Mouse (Mus musculus) limb, embryonic 13.5 days (tissue): Measurements from ENCODE around the gene B2m. TPM values are rescaled to one million over a fixed set of nuclear protein-coding genes. Genes with fewer than 3 reads are reported as not detected.

Experiments
- ATAC-seq: fragments of 200-750 bp; cut with Nextera tagmentation; 2 replicates; pipeline ENCODE4 v1.8.0; 2017; ENCODE audit warnings: low read depth, moderate number of reproducible peaks, moderate TSS enrichment; ENCODE audit not compliant: low FRiP score
- H3K27ac ChIP-seq: fragments of 300-500 bp; sonication (generic); 2 replicates; pipeline ENCODE4 v1.5.1; 2015; ENCODE audit warnings: inconsistent platforms, mild to moderate bottlenecking, moderate library complexity
- H3K27me3 ChIP-seq: fragments of 300-500 bp; sonication (generic); 2 replicates; pipeline ENCODE4 v1.6.1; 2015; ENCODE audit warnings: mild to moderate bottlenecking, inconsistent platforms
- H3K36me3 ChIP-seq: fragments of 300-500 bp; sonication (generic); 2 replicates; pipeline ENCODE4 v1.6.1; 2015; ENCODE audit warnings: inconsistent platforms, mild to moderate bottlenecking, moderate library complexity
- H3K4me1 ChIP-seq: fragments of 300-500 bp; sonication (generic); 2 replicates; pipeline ENCODE4 v1.6.1; 2015; ENCODE audit warnings: inconsistent platforms
- H3K4me2 ChIP-seq: fragments of 300-500 bp; sonication (generic); replicated peaks from 2 replicates; pipeline ENCODE4 v1.6.1; 2015; ENCODE audit warnings: inconsistent platforms, mild to moderate bottlenecking, moderate library complexity
- H3K4me3 ChIP-seq: fragments of 300-500 bp; sonication (generic); 2 replicates; pipeline ENCODE4 v1.5.1; 2015; ENCODE audit warnings: moderate library complexity, mild to moderate bottlenecking, inconsistent platforms
- H3K9ac ChIP-seq: fragments of 300-500 bp; sonication (generic); 2 replicates; pipeline ENCODE4 v1.6.1; 2015; ENCODE audit warnings: mild to moderate bottlenecking, inconsistent platforms
- H3K9me3 ChIP-seq: fragments of 300-500 bp; sonication (generic); 2 replicates; pipeline ENCODE4 v1.6.1; 2016; ENCODE audit warnings: inconsistent platforms
- WGBS: fragments of 180-500 bp; shearing (Covaris S2); methylation state at CpG from one replicate; pipeline ENCODE4 v1.1.7; 2015; 5-methylcytosine and 5-hydroxymethylcytosine counted together
- polyA plus RNA-seq: library from polyadenylated mRNA; unstranded; fragments of >200 nt; fragmentation: Nextera tagmentation; extraction: Ambion mirVana; gene quantifications from 2 replicates; pipeline ENCODE4 v1.2.1, GENCODE M21; 2015

B2m gene
- polyA plus RNA-seq, 1 experiment from 2014 or later: 212 TPM

- WGBS: 83% methylated on average over 6 of the region's 6 CpGs
Measured at GRCm38 (mm10) chr2:122171292-122171691, 23.8 kb downstream of the B2m start.

GRCm38 (mm10) chr2:122172188-122172587 lies 24.7 kb downstream of the B2m start:
- no peaks in the 10 kb centered on the region for H3K4me1 ChIP-seq
- WGBS: 87% methylated on average over 2 of the region's 2 CpGs

More at GRCm38 (mm10) chr2:122171292-122171691, 23.8 kb downstream of the B2m start:
- no peaks in the 10 kb centered on the region for H3K36me3 ChIP-seq
- no peaks in the 10 kb centered on the region for H3K9me3 ChIP-seq
- no peak overlapping the region for H3K4me3 ChIP-seq
- ATAC-seq: no peak
- no peaks in the 10 kb centered on the region for H3K27me3 ChIP-seq
- H3K4me1 ChIP-seq: no peaks in the 10 kb centered on the region
- no peak overlapping the region for H3K9ac ChIP-seq
- H3K4me2 ChIP-seq: no peak overlapping the region
- no peak overlapping the region for H3K27ac ChIP-seq

GRCm38 (mm10) chr2:122180051-122180822 lies 32.8 kb downstream of the B2m start:
- no peak overlapping the region for H3K27ac ChIP-seq
- no peak overlapping the region for H3K4me3 ChIP-seq
- no peaks in the 10 kb centered on the region for H3K27me3 ChIP-seq
- H3K36me3 ChIP-seq: no peaks in the 10 kb centered on the region
- H3K4me1 ChIP-seq: no peaks in the 10 kb centered on the region
- H3K9me3 ChIP-seq: no peaks in the 10 kb centered on the region
- H3K9ac ChIP-seq: no peak overlapping the region
- WGBS: 75% methylated on average over 8 of the region's 8 CpGs
- no peak overlapping the region for H3K4me2 ChIP-seq
- ATAC-seq: no peak

More at GRCm38 (mm10) chr2:122172188-122172587, 24.7 kb downstream of the B2m start:
- Histone ChIP-seq H3K4me2 (no peak overlapping the region), H3K9me3 (no peaks in the 10 kb centered on the region), H3K27me3 (no peaks in the 10 kb centered on the region), H3K4me3 (no peak overlapping the region), H3K36me3 (no peaks in the 10 kb centered on the region), H3K9ac (no peak overlapping the region), H3K27ac (no peak overlapping the region)
- no peak for ATAC-seq

- 83% methylated on average over 4 of the region's 4 CpGs for WGBS
- no peak overlapping the region for H3K4me3 ChIP-seq
- no peaks in the 10 kb centered on the region for H3K36me3 ChIP-seq
- ATAC-seq: no peak
- H3K9ac ChIP-seq: no peak overlapping the region
- H3K27me3 ChIP-seq: no peaks in the 10 kb centered on the region
- H3K27ac ChIP-seq: no peak overlapping the region
- H3K4me1 ChIP-seq: no peaks in the 10 kb centered on the region
- no peak overlapping the region for H3K4me2 ChIP-seq
- H3K9me3 ChIP-seq: no peaks in the 10 kb centered on the region
Measured at GRCm38 (mm10) chr2:122185086-122185485, 37.6 kb downstream of the B2m start.

- H3K4me3 ChIP-seq: no peak within 1 kb of the TSS
- no peaks in the 10 kb centered on the region for H3K9me3 ChIP-seq
- no peak within 1 kb of the TSS for H3K4me2 ChIP-seq
- H3K27me3 ChIP-seq: no peaks in the 10 kb centered on the region
- ATAC-seq: no peak
- no peaks in the 10 kb centered on the region for H3K36me3 ChIP-seq
- H3K27ac ChIP-seq: no peak within 1 kb of the TSS
- H3K4me1 ChIP-seq: no peaks in the 10 kb centered on the region
- 79% methylated on average over 17 of the region's 17 CpGs for WGBS
- no peak within 1 kb of the TSS for H3K9ac ChIP-seq
Measured at GRCm38 (mm10) chr2:122186106-122186505, 38.6 kb downstream of the B2m start, which contains the start of the genes Patl2 and Terb2. TSS of gene Patl2 (minus strand) at chr2:122186189. TSS of gene Terb2 (plus strand) at chr2:122186272.

- no peaks in the 10 kb centered on the region for H3K4me1 ChIP-seq
- no peaks in the 10 kb centered on the region for H3K36me3 ChIP-seq
- H3K27me3 ChIP-seq: no peaks in the 10 kb centered on the region
- ATAC-seq: no peak
- 72% methylated on average over 3 of the region's 3 CpGs for WGBS
- no peaks in the 10 kb centered on the region for H3K9me3 ChIP-seq
- no peak overlapping the region for H3K4me3 ChIP-seq
- H3K4me2 ChIP-seq: no peak overlapping the region
- no peak overlapping the region for H3K9ac ChIP-seq
- no peak overlapping the region for H3K27ac ChIP-seq
Measured at GRCm38 (mm10) chr2:122186751-122187150, 39.3 kb downstream of the B2m start.

GRCm38 (mm10) chr2:122191849-122192248 lies 44.4 kb downstream of the B2m start:
- Histone ChIP-seq H3K27ac (no peak overlapping the region), H3K27me3 (no peaks in the 10 kb centered on the region), H3K36me3 (no peaks in the 10 kb centered on the region), H3K4me2 (no peak overlapping the region), H3K9me3 (no peaks in the 10 kb centered on the region), H3K4me1 (no peaks in the 10 kb centered on the region), H3K4me3 (no peak overlapping the region), H3K9ac (no peak overlapping the region)
- 76% methylated on average over 3 of the region's 3 CpGs for WGBS
- no peak for ATAC-seq

GRCm38 (mm10) chr2:122194509-122194929 lies 47.0 kb downstream of the B2m start:
- Histone ChIP-seq H3K4me3 (no peak overlapping the region), H3K27me3 (no peaks in the 10 kb centered on the region), H3K9me3 (no peaks in the 10 kb centered on the region), H3K36me3 (no peaks in the 10 kb centered on the region), H3K9ac (no peak overlapping the region), H3K4me1 (no peaks in the 10 kb centered on the region), H3K4me2 (no peak overlapping the region), H3K27ac (no peak overlapping the region)
- WGBS: 57% methylated on average over 1 of the region's 1 CpGs
- ATAC-seq: peak; percentile 57; the same call in 1 of the 2 replicates

- no peak for ATAC-seq
- Histone ChIP-seq H3K4me1 (no peaks in the 10 kb centered on the region), H3K27me3 (no peaks in the 10 kb centered on the region), H3K4me2 (no peak overlapping the region), H3K36me3 (no peaks in the 10 kb centered on the region), H3K4me3 (no peak overlapping the region), H3K27ac (no peak overlapping the region), H3K9me3 (no peaks in the 10 kb centered on the region), H3K9ac (no peak overlapping the region)
- 89% methylated on average over 1 of the region's 1 CpGs for WGBS
Measured at GRCm38 (mm10) chr2:122201501-122201900, 54.0 kb downstream of the B2m start.

Other genes starting within 250 kb of the B2m start
- gene Ctdspl2, start 191.7 kb upstream of the B2m start, polyA plus RNA-seq: 70.1 and 70.8 TPM in 2 replicates
- gene Mageb3, start 191.6 kb upstream of the B2m start, polyA plus RNA-seq: 0.11 and 0.15 TPM in 2 replicates
- 12.2 and 12.9 TPM in 2 replicates for gene Eif3j1, start 119.1 kb upstream of the B2m start, polyA plus RNA-seq
- 8.1 and 9.4 TPM in 2 replicates for gene Spg11, start 29.3 kb upstream of the B2m start, polyA plus RNA-seq
- gene Trim69, start 13.0 kb downstream of the B2m start, polyA plus RNA-seq: 0.14 TPM in 1 of 2 replicates, not detected in the other
- gene Patl2, start 38.5 kb downstream of the B2m start, polyA plus RNA-seq: 0.08 TPM in 1 of 2 replicates, not detected in the other
- not detected in 2 replicates for gene Terb2, start 38.6 kb downstream of the B2m start, polyA plus RNA-seq
- 22.7 and 22.9 TPM in 2 replicates for gene Sord, start 87.1 kb downstream of the B2m start, polyA plus RNA-seq
- 0.03 and 0.08 TPM in 2 replicates for gene Duox2, start 150.8 kb downstream of the B2m start, polyA plus RNA-seq
- 0.20 and 0.26 TPM in 2 replicates for gene Duoxa2, start 151.2 kb downstream of the B2m start, polyA plus RNA-seq
- 1.7 and 3.5 TPM in 2 replicates for gene Duoxa1, start 166.0 kb downstream of the B2m start, polyA plus RNA-seq
- gene Duox1, start 168.0 kb downstream of the B2m start, polyA plus RNA-seq: 0.74 and 0.87 TPM in 2 replicates
- gene Shf, start 221.5 kb downstream of the B2m start, polyA plus RNA-seq: 4.2 and 6.0 TPM in 2 replicates